Mouse (Mus musculus): ENCODE measurements around the gene P2ry1.
A peak's percentile ranks its signal among the peaks of the same experiment; 100 is the strongest.

The P2ry1 gene

GRCm38 (mm10) chr3:61002587-61003501 lies at the start of gene P2ry1:
TSS of gene P2ry1 (plus strand) at chr3:61002795.
- DNase-seq (ENCODE audit: low read depth, low spot score), result peak; percentile 74

- no peak for DNase-seq (ENCODE audit: low read depth, low spot score)
These were observed 49.3 kb upstream of the P2ry1 start for GRCm38 (mm10) chr3:60953199-60953736.

- no peak for DNase-seq (ENCODE audit: low read depth, low spot score)
These were observed 48.5 kb upstream of the P2ry1 start for GRCm38 (mm10) chr3:60954073-60954472.

- DNase-seq (ENCODE audit: low read depth, low spot score), result no peak
These were observed 43.8 kb upstream of the P2ry1 start for GRCm38 (mm10) chr3:60958769-60959168.

DNA sequence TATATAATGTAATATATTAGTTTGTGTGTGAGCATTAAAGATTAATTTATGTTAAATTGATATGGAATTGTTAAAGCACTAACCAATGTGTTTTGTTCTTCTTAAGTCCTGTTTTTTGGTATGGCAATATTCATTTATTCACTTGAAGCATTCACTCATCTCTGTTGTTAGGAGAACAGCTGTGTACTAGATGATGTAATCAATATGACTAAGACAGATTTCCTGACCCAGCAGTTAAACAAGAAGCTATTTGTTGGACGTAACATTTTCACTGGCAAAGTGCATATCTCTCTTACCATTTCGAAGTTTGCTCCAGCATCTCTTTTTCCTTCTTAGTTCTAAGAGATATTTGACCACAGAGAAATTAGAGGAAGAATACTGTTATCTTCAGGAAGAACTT lies 37.5 kb upstream of the P2ry1 start:
- no peak for DNase-seq (ENCODE audit: low read depth, low spot score)

- DNase-seq (ENCODE audit: low read depth, low spot score), result no peak
These were observed 27.7 kb upstream of the P2ry1 start for GRCm38 (mm10) chr3:60974944-60975343.

DNA sequence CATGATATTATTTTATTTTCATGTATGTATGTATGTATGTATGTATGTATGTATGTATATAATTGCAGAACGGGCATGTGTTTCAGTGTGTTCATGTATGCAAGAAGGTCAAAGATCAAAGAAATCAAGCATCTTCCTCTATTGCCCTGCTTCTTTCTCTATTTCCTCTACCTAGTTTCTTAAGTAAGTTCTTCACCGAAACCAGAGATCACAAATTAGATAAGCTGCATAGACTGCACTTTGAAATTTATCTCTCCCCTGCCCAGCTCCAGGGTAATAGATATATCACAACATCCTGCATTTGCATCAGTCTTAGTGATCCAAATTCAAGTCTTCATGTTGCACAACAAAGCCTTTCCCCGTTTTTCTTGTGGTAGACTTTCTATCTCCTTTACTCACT lies 20.5 kb upstream of the P2ry1 start:
- DNase-seq (ENCODE audit: low read depth, low spot score), result no peak

DNA sequence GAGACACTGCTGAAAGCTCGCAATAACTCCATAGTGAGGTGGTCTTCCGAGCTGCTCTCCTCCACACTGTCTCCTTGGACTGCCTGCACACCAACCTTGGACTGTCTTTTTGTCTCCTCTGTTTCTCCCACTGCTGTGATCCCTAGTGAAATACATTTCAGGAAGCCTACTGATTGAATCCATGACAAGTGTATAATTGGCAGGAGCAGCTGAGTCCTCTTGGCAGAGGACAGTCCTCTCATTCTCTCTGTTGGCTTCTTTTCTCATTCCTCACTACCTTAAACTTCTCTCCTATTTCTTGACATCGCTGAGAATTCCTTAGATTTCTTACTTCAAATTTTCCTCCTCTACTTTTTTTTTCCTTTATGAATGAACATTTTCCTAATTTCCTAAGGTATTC lies 4.5 kb upstream of the P2ry1 start:
- no peak for DNase-seq (ENCODE audit: low read depth, low spot score)

GRCm38 (mm10) chr3:60999715-61000114 lies 2.9 kb upstream of the P2ry1 start:
- no peak for DNase-seq (ENCODE audit: low read depth, low spot score)

DNA sequence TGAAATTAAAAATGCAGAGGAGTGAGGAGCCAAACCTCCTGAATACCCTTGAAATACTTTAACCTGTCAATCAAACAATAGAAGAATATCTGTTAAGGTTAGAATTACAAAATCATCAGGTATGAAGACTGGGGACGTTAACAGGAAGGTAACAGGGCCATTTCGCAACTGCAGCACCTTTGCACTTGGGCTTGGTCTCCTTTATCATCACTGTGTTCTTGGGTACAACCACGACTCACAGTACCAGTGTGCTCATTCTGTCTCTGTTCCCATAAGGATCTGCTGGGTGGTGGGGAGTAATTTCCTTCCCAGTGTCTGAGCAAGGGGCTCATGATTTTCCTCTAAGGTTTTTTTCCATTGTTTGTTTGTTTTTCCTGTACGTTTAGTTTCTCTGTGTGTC lies 1.8 kb upstream of the P2ry1 start:
- no peak for DNase-seq (ENCODE audit: low read depth, low spot score)

DNA sequence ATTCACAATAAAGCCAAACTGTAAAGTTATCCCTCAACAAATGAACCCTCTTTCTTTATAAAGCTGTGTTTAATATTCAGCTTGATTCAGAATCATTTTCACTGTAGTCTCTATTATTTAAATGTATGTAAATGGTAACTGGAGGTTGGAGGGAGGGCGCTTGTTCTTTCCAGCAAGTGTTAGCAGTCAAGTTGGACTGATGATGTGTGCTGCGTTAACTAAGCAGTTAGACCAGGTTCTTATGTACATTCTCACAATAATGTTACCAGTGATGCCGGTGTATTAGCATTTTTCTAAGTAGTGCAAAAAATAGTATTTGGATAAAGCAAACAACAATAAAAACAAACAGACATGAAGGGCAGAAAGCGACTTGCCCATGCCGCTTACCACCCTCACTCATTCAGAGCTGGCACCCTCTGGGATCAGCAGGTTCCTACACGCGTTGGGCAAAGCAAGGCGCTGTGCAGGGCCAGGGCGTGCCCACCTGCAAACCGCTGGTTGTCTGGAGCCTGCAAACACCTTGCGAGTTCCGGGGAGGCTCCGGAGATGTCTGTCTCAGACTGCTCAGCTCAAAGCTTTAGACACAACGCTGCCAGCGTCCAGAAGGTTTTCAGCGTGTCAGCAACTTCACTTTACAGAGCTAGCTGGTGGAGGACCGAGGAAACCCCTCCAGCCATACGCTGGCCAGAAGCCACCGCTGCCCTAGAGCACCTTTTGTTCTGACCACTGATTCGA lies 576 bp upstream of the P2ry1 start:
- no peak for DNase-seq (ENCODE audit: low read depth, low spot score)

DNA sequence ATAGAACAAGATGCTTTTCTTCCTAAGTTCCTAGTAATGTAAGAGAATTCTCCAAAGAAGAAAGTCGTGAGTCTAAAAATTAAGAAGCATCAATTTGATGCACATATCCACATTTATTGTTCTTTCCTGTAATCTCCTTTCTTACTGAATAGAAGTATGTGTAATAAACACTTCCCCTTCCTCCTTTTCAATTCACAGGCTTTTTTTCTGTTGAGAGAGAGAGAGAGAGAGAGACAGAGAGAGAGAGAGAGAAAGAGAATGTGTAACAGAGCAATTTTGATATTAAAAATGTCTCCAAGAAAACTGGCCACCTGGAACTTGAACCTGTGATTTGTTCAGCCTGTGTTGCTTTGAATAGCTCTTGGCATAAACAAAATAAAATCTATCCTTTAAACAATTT lies 2.0 kb downstream of the P2ry1 start:
- DNase-seq (ENCODE audit: low read depth, low spot score), result no peak

DNA sequence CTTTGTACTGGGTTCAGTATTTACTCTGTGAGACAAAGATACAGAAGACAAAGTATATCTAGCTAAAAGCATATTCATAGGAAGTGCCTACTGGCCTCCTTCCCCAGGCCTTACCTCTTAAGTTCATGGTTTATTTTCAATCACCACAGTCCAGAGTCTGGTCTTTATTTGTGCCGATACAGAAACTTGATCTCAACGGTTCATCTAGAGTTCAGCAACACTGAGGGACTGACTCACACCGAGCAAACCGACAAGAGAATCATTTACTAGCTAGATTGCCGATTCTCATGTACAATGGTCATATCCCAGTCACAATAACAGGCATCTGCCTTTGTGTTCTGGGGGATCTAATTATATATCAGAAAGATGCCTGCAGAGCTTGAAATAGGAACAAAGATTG lies 9.1 kb downstream of the P2ry1 start:
- no peak for DNase-seq (ENCODE audit: low read depth, low spot score)

DNA sequence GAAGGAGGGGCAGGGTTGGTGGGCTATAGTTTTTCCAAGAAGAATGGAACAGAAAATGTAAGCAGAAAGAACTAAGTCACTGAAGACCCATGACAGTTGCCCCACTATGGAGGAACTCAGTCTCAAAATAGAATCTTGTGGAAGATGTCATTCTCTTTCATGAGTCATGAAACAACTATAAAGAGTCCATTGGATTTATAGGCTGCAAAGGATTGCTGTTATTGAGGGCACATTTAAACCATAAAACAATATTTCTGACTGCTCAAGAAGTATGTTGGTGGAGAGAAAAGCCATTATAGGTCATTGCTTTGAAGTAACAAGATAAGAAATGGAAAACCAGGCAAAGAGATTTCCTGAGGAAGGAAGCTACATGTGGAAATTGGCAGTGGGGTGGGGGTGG lies 10.0 kb downstream of the P2ry1 start:
- DNase-seq (ENCODE audit: low read depth, low spot score), result no peak

DNA sequence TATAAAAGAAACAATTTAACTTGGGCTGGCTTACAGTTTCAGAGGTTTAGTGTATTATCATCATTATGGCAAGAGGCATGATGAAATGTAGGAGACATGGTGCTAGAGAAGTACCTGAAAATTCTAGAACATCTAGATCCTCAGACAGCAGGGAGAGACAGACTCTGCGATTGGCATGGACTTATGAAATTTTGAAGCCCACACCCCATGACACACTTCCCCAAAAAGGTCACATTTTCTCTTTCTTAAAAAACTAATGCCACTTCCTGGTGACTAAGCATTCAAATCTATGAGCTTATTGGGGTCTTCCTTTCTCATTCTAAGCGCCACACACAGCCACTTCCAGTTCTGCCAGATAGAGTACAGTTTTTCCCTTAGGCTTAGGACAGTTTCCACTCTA lies 14.1 kb downstream of the P2ry1 start:
- DNase-seq (ENCODE audit: low read depth, low spot score), result no peak

DNA sequence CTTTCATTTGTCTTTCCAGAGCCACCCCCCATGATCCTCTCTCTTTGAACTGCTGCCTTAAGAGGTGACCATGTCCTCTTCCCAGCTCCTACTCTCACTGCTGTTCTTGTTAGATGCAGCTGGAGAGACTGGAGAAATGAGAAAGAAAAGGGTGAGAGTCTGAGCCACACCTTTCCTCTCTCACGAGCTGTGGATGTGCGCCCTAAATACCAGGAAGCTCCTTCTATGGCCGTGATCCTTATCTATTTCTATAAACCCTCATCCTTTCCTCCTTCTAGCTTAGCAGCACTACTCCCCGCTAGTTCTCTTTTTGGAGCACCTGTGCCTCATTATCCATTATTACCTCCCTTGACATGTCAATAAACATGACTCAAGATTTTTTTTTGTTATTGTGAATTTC lies 29.5 kb downstream of the P2ry1 start:
- DNase-seq (ENCODE audit: low read depth, low spot score), result no peak

DNA sequence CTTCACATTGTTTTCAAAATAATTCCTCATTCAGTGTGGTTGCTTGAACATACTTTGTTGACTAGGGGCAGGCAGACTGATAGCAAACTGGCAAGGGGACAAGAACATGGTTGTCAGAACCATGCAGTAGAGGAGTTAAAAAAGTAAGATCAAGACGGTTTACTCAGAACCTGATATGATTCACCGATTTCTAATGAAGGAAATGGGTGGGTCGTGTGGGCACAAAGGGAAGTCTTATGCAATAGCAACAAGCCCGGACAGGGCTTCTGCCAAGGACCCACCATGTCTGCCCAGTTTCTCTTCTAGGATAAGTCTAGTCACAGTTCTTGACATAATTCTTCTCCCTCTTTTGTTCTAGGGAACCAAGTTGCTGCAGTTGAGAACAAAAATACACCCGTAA lies 33.0 kb downstream of the P2ry1 start:
- no peak for DNase-seq (ENCODE audit: low read depth, low spot score)

DNA sequence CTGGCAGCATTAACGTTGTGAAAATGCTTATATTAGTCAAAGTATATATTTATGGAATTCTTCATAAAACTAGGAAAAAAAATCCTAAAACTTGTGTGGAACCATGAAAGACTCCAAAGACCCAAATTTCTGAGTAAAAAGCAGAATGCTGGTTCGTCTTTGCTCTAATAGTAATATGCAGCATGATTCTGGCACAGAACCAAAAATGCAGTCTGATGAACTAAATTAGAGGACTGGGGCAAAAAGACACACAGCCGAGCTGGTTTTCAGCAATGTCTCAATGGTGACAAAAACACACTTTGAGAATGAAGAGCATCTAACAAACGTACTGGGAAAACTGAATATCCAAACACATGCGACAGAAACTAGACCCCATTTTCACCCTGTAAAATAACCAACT lies 37.3 kb downstream of the P2ry1 start:
- DNase-seq (ENCODE audit: low read depth, low spot score), result no peak

DNA sequence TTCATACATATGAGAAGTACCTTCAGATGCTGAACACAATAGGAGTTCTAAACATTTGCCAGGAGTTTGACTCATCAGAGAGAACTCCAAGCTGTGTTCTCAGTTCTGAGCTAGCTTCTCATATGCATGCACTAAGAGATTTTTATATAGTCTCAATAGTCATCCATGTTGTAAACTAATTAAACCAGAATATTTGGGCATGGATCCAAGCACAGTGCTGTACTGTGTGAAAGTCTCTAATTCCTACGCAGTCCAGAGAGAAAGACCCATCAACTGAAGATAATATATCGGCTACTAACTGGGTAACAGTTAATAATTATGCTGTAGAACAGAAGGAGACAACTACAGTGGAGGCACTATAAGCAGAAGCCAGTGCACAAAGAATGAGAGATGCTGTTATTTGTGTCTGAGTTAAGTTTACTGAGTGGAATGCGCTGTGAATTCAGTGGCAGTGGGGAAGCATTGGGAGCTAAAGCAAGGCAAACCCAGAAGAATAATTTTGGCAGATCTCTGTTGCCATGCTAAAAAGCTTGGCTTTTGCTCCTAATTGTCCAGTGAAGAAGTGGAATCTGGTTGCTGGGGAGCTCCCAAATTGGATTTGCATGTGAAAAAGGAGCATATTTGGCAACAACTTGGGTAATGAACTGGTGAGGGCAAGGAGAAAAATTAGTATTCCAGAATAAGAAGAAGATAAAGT lies 47.5 kb downstream of the P2ry1 start:
- no peak for DNase-seq (ENCODE audit: low read depth, low spot score)

All from embryo, embryonic 11.5 days (tissue).